Mouse (Mus musculus): Measurements from ENCODE around the gene Abcb1b. TPM values are rescaled to one million over a fixed set of nuclear protein-coding genes. Genes with fewer than 3 reads are reported as not detected.
"Not testable (repeated sequence)": the region's sequence is repeated elsewhere in the genome, so short reads cannot be mapped to it uniquely, and the experiment has no call there.

The Abcb1b gene
- polyA plus RNA-seq, 1 experiment from 2014 or later, result 3.6 TPM

DNA sequence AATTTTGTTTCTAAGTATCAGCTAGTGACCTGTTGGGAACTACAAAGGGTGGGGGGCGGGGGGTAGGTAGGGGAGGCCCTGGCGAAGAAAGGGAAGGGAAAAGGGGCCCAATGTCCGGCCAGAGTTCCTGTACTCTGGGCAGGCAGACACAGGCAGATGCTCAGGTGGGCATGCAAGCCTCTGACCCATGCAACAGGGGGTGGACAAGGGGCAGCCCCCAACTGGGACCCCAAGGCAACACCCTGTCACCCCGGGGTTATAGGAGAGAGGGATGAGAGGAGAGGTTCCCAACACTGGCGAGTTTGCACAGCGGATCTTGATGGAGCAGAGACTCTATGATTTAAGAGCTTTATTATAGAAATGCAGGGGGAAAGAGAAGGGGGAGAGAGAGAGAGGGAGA is 59.3 kb downstream of the Abcb1b start:
- no peak for ATAC-seq (ENCODE audit: insufficient read depth, low FRiP score)
- H3K9ac ChIP-seq (ENCODE audit: low read length), result no peak overlapping the region
- WGBS, result 67% methylated on average over 6 of the region's 6 CpGs

GRCm38 (mm10) chr5:8861811-8862210 is 63.9 kb downstream of the Abcb1b start:
- Histone ChIP-seq H3K9ac (ENCODE audit: low read length) (no peak overlapping the region), H3K4me3 (replicated peaks; ENCODE audit: low read length) (no peak overlapping the region), H3K9me3 (replicated peaks; ENCODE audit: control insufficient read depth, low read length) (no peaks in the 10 kb centered on the region), H3K4me2 (ENCODE audit: low read depth, low read length) (no peak overlapping the region), H3K27ac (ENCODE audit: low read length) (no peak overlapping the region), H3K4me1 (ENCODE audit: control insufficient read depth, insufficient read depth, low read length) (no peaks in the 10 kb centered on the region), H3K36me3 (ENCODE audit: control insufficient read depth, insufficient read depth, low read length) (no peaks in the 10 kb centered on the region), H3K27me3 (ENCODE audit: control insufficient read depth, insufficient read depth, low read length) (no peaks in the 10 kb centered on the region)
- WGBS, result 65% methylated on average over 1 of the region's 1 CpGs
- no peak for ATAC-seq (ENCODE audit: insufficient read depth, low FRiP score)

More for the DNA sequence above, 59.3 kb downstream of the Abcb1b start:
- no peaks in the 10 kb centered on the region for H3K36me3 ChIP-seq (ENCODE audit: control insufficient read depth, insufficient read depth, low read length)
- no peak overlapping the region for H3K4me2 ChIP-seq (ENCODE audit: low read depth, low read length)
- no peaks in the 10 kb centered on the region for H3K9me3 ChIP-seq (replicated peaks; ENCODE audit: control insufficient read depth, low read length)
- no peaks in the 10 kb centered on the region for H3K4me1 ChIP-seq (ENCODE audit: control insufficient read depth, insufficient read depth, low read length)
- H3K27ac ChIP-seq (ENCODE audit: low read length), result no peak overlapping the region
- no peaks in the 10 kb centered on the region for H3K27me3 ChIP-seq (ENCODE audit: control insufficient read depth, insufficient read depth, low read length)
- no peak overlapping the region for H3K4me3 ChIP-seq (replicated peaks; ENCODE audit: low read length)

DNA sequence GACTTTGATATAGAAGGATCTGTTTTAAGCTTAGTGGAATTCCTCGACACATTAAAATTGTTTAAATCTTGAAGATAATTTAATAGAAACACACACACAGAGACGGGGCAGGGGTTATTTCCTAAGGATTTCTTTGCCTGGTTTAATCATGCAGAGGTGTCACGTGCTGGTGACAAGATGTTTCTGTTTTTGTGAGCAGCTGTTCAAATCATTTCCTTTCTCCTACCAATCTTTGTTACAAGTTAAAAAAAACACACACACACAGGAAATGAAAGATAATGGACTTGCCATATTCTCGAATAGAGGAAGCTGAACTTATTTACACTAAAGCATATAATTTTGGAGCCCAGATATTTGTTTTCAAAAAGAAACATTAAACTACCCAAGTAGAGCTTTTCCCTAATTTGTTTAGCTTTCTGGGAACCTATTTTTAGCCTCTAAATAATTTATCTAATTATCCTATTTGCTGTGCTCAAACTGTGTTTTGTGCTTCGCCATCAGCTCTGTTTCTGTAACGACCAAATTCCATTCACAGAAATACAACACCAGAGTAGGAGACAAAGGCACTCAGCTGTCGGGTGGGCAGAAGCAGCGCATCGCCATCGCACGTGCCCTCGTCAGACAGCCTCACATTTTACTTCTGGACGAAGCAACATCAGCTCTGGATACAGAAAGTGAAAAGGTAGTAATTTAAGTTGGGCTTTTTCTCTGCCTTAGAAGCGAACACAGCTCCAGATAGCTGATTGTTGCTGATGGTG is 65.8 kb downstream of the Abcb1b start:
- Histone ChIP-seq H3K4me2 (ENCODE audit: low read depth, low read length) (no peak overlapping the region), H3K27me3 (ENCODE audit: control insufficient read depth, insufficient read depth, low read length) (no peaks in the 10 kb centered on the region), H3K4me1 (ENCODE audit: control insufficient read depth, insufficient read depth, low read length) (no peaks in the 10 kb centered on the region), H3K36me3 (ENCODE audit: control insufficient read depth, insufficient read depth, low read length) (no peaks in the 10 kb centered on the region), H3K9me3 (replicated peaks; ENCODE audit: control insufficient read depth, low read length) (no peaks in the 10 kb centered on the region), H3K27ac (ENCODE audit: low read length) (no peak overlapping the region), H3K9ac (ENCODE audit: low read length) (no peak overlapping the region), H3K4me3 (replicated peaks; ENCODE audit: low read length) (no peak overlapping the region)
- ATAC-seq (ENCODE audit: insufficient read depth, low FRiP score), result no peak
- 47% methylated on average over 14 of the region's 14 CpGs for WGBS

- H3K4me3 ChIP-seq (replicated peaks; ENCODE audit: low read length); H3K36me3 ChIP-seq (ENCODE audit: control insufficient read depth, insufficient read depth, low read length); H3K9me3 ChIP-seq (replicated peaks; ENCODE audit: control insufficient read depth, low read length); H3K4me2 ChIP-seq (ENCODE audit: low read depth, low read length); H3K4me1 ChIP-seq (ENCODE audit: control insufficient read depth, insufficient read depth, low read length); ATAC-seq (ENCODE audit: insufficient read depth, low FRiP score); H3K27ac ChIP-seq (ENCODE audit: low read length); H3K9ac ChIP-seq (ENCODE audit: low read length); H3K27me3 ChIP-seq (ENCODE audit: control insufficient read depth, insufficient read depth, low read length): not testable (repeated sequence)
- 93% methylated on average over 10 of the region's 11 CpGs for WGBS
Observed at GRCm38 (mm10) chr5:8865630-8866029, 67.7 kb downstream of the Abcb1b start.

- Histone ChIP-seq H3K27me3 (ENCODE audit: control insufficient read depth, insufficient read depth, low read length) (no peaks in the 10 kb centered on the region), H3K27ac (ENCODE audit: low read length) (no peak overlapping the region), H3K9me3 (replicated peaks; ENCODE audit: control insufficient read depth, low read length) (no peaks in the 10 kb centered on the region), H3K4me1 (ENCODE audit: control insufficient read depth, insufficient read depth, low read length) (no peaks in the 10 kb centered on the region), H3K36me3 (ENCODE audit: control insufficient read depth, insufficient read depth, low read length) (no peaks in the 10 kb centered on the region), H3K4me2 (ENCODE audit: low read depth, low read length) (no peak overlapping the region), H3K9ac (ENCODE audit: low read length) (no peak overlapping the region), H3K4me3 (replicated peaks; ENCODE audit: low read length) (no peak overlapping the region)
- WGBS, result 87% methylated on average over 5 of the region's 5 CpGs
- ATAC-seq (ENCODE audit: insufficient read depth, low FRiP score), result no peak
Observed at GRCm38 (mm10) chr5:8866366-8866765, 68.4 kb downstream of the Abcb1b start.

DNA sequence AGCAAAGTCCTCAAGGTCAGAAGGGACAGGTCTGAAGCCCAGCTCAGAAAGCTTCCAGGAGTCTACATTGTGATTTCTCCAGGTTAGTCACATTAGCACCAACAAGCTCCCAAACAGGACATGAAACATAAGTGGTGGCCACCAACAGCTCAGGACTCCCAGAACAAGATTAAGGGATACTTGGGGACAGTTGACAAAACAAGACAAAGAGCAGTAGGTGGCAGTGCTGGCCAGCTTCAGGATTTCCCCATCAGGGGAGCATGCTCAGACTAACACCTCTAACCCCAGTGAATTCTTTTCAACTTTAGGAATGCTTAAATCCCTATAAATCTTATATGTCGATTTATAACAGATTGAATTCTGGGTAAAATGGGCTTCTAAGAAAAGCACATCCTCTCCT is 70.1 kb downstream of the Abcb1b start:
- no peak overlapping the region for H3K9ac ChIP-seq (ENCODE audit: low read length)
- no peak for ATAC-seq (ENCODE audit: insufficient read depth, low FRiP score)
- no peak overlapping the region for H3K4me3 ChIP-seq (replicated peaks; ENCODE audit: low read length)
- no peaks in the 10 kb centered on the region for H3K36me3 ChIP-seq (ENCODE audit: control insufficient read depth, insufficient read depth, low read length)
- 13% methylated on average over 1 of the region's 1 CpGs for WGBS
- H3K27ac ChIP-seq (ENCODE audit: low read length), result no peak overlapping the region
- H3K27me3 ChIP-seq (ENCODE audit: control insufficient read depth, insufficient read depth, low read length), result no peaks in the 10 kb centered on the region
- no peak overlapping the region for H3K4me2 ChIP-seq (ENCODE audit: low read depth, low read length)
- no peaks in the 10 kb centered on the region for H3K9me3 ChIP-seq (replicated peaks; ENCODE audit: control insufficient read depth, low read length)
- H3K4me1 ChIP-seq (ENCODE audit: control insufficient read depth, insufficient read depth, low read length), result no peaks in the 10 kb centered on the region

DNA sequence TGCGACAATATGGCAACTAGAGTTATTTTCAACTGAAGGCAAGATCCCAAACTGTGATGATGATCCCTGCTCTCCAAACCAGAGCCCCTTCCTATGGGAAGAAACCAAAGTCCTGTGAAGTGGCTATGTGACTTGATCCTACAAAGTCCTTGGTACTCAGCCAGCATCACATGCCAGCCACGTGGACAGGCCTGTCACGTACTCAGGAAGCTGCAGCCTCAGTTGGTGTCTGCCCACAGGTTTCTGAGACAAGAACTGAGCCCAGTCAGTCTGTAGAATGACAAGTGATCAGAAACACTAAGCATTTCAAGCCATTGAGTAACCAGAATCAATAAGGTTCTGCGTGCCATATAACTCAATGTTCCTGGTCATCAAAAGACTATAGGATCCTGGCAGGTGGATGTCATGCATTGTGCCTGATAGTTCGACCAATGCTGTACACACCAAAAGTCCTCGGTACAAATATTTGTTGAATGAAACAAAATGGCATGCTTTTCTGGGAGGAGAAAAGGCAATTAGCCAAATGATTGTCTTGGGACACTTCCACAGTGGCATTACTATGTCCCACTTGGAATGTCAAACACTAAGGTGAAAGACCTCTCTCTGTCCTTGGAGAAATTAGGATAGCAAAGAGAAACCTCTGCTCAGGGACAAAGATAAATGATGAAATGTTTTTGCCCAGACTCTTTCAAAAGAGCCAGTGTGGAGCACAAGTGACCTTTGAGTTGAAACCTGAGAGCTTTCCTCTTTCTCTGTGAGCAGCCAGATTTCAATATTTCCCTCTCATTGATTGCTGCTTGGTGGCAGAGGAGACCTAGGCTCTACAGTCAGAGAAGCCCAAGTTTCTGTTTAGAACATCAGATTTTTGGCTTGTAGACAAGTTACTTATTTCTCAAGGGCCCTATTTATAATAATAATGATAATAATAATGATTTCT is 75.3 kb downstream of the Abcb1b start:
- no peak overlapping the region for H3K27ac ChIP-seq (ENCODE audit: low read length)
- H3K4me1 ChIP-seq (ENCODE audit: control insufficient read depth, insufficient read depth, low read length), result no peaks in the 10 kb centered on the region
- no peaks in the 10 kb centered on the region for H3K27me3 ChIP-seq (ENCODE audit: control insufficient read depth, insufficient read depth, low read length)
- no peaks in the 10 kb centered on the region for H3K9me3 ChIP-seq (replicated peaks; ENCODE audit: control insufficient read depth, low read length)
- no peak overlapping the region for H3K4me3 ChIP-seq (replicated peaks; ENCODE audit: low read length)
- no peaks in the 10 kb centered on the region for H3K36me3 ChIP-seq (ENCODE audit: control insufficient read depth, insufficient read depth, low read length)
- no peak overlapping the region for H3K9ac ChIP-seq (ENCODE audit: low read length)
- H3K4me2 ChIP-seq (ENCODE audit: low read depth, low read length), result no peak overlapping the region
- 68% methylated on average over 6 of the region's 6 CpGs for WGBS
- no peak for ATAC-seq (ENCODE audit: insufficient read depth, low FRiP score)

GRCm38 (mm10) chr5:8877086-8877485 is 79.1 kb downstream of the Abcb1b start:
- Histone ChIP-seq H3K36me3 (ENCODE audit: control insufficient read depth, insufficient read depth, low read length) (no peaks in the 10 kb centered on the region), H3K9ac (ENCODE audit: low read length) (no peak overlapping the region), H3K4me3 (replicated peaks; ENCODE audit: low read length) (no peak overlapping the region), H3K27ac (ENCODE audit: low read length) (no peak overlapping the region), H3K27me3 (ENCODE audit: control insufficient read depth, insufficient read depth, low read length) (no peaks in the 10 kb centered on the region), H3K4me1 (ENCODE audit: control insufficient read depth, insufficient read depth, low read length) (no peaks in the 10 kb centered on the region), H3K4me2 (ENCODE audit: low read depth, low read length) (no peak overlapping the region), H3K9me3 (replicated peaks; ENCODE audit: control insufficient read depth, low read length) (no peaks in the 10 kb centered on the region)
- ATAC-seq (ENCODE audit: insufficient read depth, low FRiP score), result no peak
- WGBS, result 64% methylated on average over 2 of the region's 2 CpGs

GRCm38 (mm10) chr5:8877800-8878199 is 79.9 kb downstream of the Abcb1b start:
- Histone ChIP-seq H3K4me1 (ENCODE audit: control insufficient read depth, insufficient read depth, low read length) (no peaks in the 10 kb centered on the region), H3K36me3 (ENCODE audit: control insufficient read depth, insufficient read depth, low read length) (no peaks in the 10 kb centered on the region), H3K27ac (ENCODE audit: low read length) (no peak overlapping the region), H3K4me2 (ENCODE audit: low read depth, low read length) (no peak overlapping the region), H3K9ac (ENCODE audit: low read length) (no peak overlapping the region), H3K4me3 (replicated peaks; ENCODE audit: low read length) (no peak overlapping the region), H3K27me3 (ENCODE audit: control insufficient read depth, insufficient read depth, low read length) (no peaks in the 10 kb centered on the region), H3K9me3 (replicated peaks; ENCODE audit: control insufficient read depth, low read length) (no peaks in the 10 kb centered on the region)
- WGBS, result 71% methylated on average over 5 of the region's 5 CpGs
- no peak for ATAC-seq (ENCODE audit: insufficient read depth, low FRiP score)
